Mouse (Mus musculus) cerebellum, postnatal 36 days (tissue): ENCODE measurements around the gene Olfr456.
"Not testable (repeated sequence)": the region's sequence is repeated elsewhere in the genome, so short reads cannot be mapped to it uniquely, and the experiment has no call there.

Experiments
- DNase-seq, 2 experiments: peaks; one replicate each; pipeline ENCODE4 v3.0.0; 2021 to 2022; ENCODE audit warnings: mixed read lengths in 2 of 2

The Olfr456 gene

DNA sequence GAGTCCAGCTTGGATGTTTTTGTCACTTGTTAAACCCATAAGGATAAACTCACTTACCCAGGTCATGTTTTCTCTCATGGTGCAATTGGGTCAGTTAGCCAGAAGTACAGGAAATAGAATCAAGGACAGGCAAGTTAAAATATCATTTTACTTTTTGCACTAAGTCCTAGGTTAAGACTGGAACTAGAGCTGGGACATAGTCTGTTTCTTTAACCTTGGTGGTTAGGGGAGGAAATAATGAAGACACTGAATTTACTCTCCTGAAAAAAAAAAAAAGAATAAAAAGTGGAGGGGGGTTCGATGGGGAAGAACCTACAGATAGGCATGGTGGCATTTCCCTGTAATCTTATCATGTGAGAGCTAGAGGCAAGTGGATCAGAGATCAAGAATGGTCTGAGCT lies at the start of gene Olfr456:
Olfr456 (minus strand) TSS at position 101 of the 400 bp plus-strand sequence.
- DNase-seq = no peak

DNA sequence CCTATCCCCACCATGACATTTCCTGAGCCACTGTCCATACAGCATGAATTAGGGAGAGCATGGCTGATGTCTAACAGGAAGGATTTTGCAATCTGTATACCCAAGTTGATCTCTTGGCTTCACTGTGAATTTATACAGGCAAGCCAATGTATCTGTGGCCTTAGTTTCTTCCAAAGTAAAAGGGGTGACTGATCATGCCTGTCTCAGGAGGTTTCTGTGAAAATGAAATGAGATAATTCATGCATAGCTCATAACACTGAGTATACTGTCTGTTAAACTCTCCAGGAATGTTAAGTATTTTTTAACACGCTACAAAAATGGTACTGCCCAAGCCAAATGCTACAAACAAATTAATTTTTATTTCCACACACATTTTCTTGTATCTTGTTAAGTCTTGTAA lies 26.4 kb upstream of the Olfr456 start:
- no peak for DNase-seq

DNA sequence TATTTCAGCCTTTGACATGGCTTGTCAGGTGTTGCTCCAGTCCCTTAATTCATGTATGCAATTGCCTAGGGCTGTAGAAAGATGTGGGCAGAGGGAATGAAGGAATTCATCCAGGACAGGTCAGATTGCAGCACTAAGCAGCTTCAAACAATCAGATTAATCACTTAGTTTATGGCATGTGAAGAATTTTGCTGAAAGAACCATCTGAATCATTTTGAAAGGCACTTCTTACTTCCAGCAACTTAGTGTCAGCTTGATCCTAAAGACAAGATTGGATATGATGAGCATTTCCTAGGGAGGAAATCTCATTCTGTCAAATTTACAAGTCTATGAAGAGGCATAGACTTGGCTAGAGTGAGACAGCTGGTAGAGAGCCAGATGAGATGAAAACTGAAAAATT lies 22.3 kb upstream of the Olfr456 start:
- no peak for DNase-seq

DNA sequence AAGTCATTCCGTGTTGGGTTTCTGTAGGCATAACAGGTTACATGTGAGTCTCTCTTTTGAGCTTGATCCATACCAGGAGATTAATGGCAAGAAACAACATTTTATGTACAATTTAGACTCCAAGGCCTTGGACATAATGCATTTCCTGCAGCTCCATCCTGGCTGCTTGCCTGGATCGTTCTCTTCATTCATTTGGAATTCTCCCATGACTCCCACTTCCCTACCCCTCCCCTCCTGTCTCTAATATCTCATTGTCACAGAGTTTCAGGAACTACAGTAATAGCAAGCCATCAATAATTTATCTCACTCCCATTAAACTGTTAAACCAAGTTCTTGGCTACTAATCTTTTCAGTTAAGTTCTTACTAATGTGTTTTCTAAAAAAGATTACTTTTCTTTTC lies 16.5 kb upstream of the Olfr456 start:
- DNase-seq = no peak

DNA sequence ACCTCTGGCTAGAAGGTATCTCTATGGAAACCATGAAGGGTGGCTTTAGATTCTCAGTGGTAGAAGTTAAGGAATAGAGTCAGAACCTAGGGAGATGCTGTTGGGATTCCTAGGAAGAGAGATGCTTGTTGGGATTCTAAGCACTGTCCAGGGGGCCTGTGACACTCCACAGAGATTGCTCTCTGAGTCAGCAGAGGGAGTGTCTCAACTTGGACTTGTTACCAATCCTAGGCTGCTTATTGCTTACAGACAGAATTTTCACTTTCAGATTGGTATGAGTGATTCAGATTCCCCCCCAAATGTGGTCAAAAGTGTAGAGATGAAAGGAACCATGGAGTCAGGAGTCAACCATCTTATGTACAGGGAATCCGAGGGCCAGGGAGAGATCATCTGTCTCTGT lies 2.7 kb upstream of the Olfr456 start:
- DNase-seq = no peak

DNA sequence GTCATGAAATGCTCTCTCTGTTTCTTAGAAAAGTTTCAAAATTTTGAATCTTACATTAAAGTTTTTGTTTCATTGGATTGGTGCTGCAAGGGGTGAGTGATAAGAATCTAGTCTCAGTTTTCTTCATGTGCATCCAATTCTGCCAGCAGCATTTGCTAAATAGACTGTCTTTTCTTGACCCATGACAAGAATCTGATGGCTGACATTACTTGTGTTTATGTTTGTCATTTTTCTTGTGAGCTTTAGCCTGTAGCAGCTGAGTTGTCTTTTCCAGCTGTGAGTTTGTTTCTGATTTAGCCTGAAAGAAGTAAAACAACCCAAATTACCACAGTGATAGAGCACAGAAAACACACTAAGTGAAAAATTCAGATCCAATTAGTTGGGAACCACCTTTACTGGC lies 2.4 kb downstream of the Olfr456 start:
- no peak for DNase-seq

DNA sequence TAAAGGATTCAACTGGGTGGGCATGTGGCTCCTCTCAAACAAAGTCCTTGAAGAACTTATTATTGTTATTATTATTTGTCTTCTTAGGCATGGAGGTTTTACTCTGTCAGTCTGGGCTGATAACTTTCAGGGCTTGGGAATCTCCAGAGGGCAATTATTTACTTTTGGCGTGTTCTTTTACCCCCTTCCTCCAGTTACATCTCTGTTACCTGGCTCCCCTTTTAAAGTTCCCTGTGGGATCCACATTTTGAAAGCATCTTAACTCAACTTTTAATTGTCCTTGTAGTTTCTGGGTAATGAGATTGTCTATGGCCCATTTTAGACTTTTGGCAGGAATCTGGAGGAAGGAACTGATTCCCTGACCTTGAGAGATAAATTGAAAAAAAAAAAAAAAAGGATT lies 10.8 kb downstream of the Olfr456 start, which contains the start of gene Olfr457:
Olfr457 (minus strand) TSS at position 101 of the 400 bp plus-strand sequence.
- DNase-seq = no peak

DNA sequence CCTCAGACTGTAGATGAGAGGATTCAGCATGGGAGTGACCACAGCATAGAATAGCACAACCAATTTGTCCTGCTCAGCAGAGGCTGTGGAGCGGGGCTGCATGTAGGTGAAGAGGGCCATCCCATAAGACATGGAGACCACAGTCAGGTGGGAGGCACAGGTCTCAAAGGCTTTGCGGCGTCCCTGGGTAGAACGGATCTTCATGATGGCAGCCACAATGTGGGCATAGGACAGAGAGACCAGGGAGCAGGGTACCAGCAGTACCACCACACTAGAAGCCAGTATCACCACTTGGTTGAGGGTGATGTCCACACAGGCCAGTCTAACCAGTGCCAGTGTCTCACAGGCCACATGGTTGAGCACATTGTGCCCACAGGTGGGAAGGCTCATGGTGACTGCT lies 15.7 kb downstream of the Olfr456 start:
- not testable (repeated sequence) for DNase-seq

DNA sequence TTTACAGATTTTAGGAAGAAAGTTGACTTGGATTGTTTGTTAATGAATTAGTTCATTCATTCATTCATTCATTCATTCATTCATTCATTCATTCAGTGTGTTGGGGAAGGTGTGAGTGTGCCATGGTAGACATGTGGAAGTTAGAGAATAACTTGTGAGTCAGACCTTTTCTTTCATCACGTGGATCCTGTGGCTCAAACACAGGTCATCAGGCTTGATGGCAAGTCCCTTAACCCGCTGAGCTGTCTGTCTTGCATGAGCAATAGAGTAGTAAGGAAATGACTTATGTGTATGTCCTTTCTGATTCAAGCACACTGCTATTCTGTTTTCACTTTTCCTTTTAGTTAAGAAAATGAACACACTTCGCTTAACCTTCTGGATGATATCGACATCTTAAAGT lies 16.5 kb downstream of the Olfr456 start:
- no peak for DNase-seq

DNA sequence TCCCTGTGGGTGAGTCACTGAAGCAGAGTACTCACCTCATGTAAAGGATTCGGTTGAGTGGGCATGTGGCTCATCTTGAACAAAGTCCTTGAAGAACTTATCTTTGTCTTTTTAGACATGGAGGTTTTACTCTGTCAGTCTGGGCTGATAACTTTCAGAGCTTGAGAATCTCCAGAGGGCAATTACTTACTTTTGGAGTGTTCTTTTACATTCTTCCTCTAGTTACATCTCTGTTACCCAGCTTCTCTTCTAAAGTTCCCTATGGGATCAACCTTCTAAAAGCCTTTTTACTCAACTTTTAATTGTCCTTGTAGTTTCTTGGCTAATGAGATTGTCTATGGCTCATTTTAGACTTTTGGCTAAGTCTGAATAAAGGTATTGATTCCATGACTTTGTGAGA lies 21.9 kb downstream of the Olfr456 start, which contains the start of gene Olfr458:
Olfr458 (minus strand) TSS at position 101 of the 400 bp plus-strand sequence.
- DNase-seq = no peak

DNA sequence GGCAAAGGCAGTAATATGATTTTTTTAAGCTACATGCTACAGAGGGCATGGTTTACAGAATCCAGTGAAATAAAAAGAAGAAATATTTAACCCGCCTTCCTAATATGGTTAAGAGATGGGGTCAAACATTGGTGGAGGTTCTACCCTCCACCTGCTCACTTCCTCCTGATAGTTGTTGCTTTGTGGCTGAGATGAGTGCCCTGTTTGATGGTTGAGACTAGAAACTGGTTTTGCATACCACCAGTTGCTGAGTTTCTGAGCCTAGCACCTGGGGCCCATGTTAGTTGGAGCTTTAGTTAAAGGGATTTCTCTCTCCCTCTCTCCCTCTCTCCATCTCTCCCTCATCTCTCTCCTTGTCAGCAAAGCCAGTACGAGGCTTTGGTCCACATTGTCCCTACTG lies 39.6 kb downstream of the Olfr456 start:
- no peak for DNase-seq

DNA sequence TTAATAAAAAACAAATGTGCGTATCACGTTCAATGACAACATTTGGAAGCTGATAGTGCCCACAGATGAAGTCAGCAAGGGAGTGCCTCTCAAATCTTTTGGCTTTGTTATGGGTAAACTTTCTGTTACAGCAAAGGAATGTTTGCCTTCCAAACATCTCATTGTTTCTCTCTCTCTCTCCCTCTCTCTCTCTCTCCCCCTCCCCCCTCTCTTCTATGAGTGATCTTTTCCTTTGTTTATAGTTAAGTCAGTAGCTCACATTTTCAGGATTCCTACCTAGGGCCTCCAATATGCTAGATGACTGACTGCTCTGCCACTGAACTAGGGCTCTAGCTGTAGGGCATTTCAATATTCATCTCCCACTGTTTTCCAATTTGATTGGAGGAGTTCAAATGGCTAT lies 42.5 kb downstream of the Olfr456 start:
- DNase-seq = no peak

DNA sequence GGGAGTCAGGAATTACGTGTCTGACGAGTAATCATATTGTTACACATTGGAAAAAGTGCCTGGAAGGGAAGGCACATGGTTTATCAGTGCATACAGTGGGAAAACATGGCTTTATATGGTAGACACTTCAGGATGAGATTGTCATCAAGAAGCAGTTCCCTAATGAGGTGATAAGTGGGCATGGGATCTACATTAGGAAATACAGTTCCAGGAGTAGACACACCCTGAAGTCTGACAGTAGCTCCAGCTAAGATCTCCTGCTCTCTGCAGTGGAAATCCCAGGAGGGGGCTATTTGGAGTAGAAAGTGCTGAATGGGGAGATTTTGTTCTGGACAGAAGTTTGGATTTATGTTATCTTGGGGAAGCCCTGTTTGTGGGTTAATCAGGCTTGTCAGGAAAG lies 45.6 kb downstream of the Olfr456 start:
- DNase-seq = no peak
